Mouse (Mus musculus) liver, adult 2 months (tissue): ENCODE results near the gene Hist2h3b. TPM values are rescaled to one million over a fixed set of nuclear protein-coding genes. Genes with fewer than 3 reads are reported as not detected.
"Not testable (repeated sequence)": the region's sequence is repeated elsewhere in the genome, so short reads cannot be mapped to it uniquely, and the experiment has no call there.

Source experiments
- DNase-seq: peaks from one replicate; pipeline ENCODE4 v3.0.0-alpha.2; 2011; ENCODE audit warnings: low read depth, low spot score; ENCODE audit errors: extremely low read depth
- H3K27ac ChIP-seq: fragments of 200-500 bp; replicated peaks from 2 replicates; pipeline ENCODE4 v1.5.1; 2012; ENCODE audit warnings: low read depth, mild to moderate bottlenecking, control low read depth, inconsistent platforms, low read length; ENCODE audit not compliant: insufficient read depth
- H3K27me3 ChIP-seq: fragments of 200-500 bp; 2 replicates; pipeline ENCODE4 v1.6.1; 2012; ENCODE audit warnings: mild to moderate bottlenecking, moderate library complexity, low read length, inconsistent platforms; ENCODE audit not compliant: control insufficient read depth, insufficient read depth
- H3K36me3 ChIP-seq: fragments of 200-500 bp; 2 replicates; pipeline ENCODE4 v1.6.1; 2012; ENCODE audit warnings: low read length, inconsistent platforms; ENCODE audit not compliant: control insufficient read depth, insufficient read depth
- H3K4me1 ChIP-seq: fragments of 200-500 bp; 2 replicates; pipeline ENCODE4 v1.6.1; 2011; ENCODE audit warnings: low read length; ENCODE audit not compliant: control insufficient read depth, insufficient read depth
- H3K4me3 ChIP-seq: fragments of 200-500 bp; 2 replicates; pipeline ENCODE4 v1.5.1; 2011; ENCODE audit warnings: low read depth, mild to moderate bottlenecking, control low read depth, low read length, moderate library complexity; ENCODE audit not compliant: insufficient read depth
- H3K79me2 ChIP-seq: fragments of 200-500 bp; 2 replicates; pipeline ENCODE4 v1.6.1; 2012; ENCODE audit warnings: inconsistent platforms, mild to moderate bottlenecking, low read length, moderate library complexity; ENCODE audit not compliant: control insufficient read depth, insufficient read depth
- H3K9ac ChIP-seq: fragments of 200-500 bp; 2 replicates; pipeline ENCODE4 v1.6.1; 2012; ENCODE audit warnings: low read depth, mild to moderate bottlenecking, control low read depth, inconsistent platforms, low read length
- CTCF ChIP-seq: fragments of 200-500 bp; IDR thresholded peaks from 2 replicates; pipeline ENCODE4 v1.5.1; 2011; ENCODE audit warnings: low read depth, low read length, control low read depth
- POLR2A ChIP-seq: fragments of 200-500 bp; IDR thresholded peaks from 2 replicates; pipeline ENCODE4 v1.6.1; 2011; ENCODE audit warnings: low read length, control low read depth; ENCODE audit not compliant: insufficient read depth; ENCODE audit errors: extremely low read depth
- WGBS: fragments of 180-500 bp; shearing (Covaris S2); methylation state at CpG from one replicate; pipeline ENCODE4 v1.1.7; 2018; 5-methylcytosine and 5-hydroxymethylcytosine counted together
- polyA plus RNA-seq: library from polyadenylated mRNA; depleted of rRNA; stranded (reverse); fragments of >200 nt; gene quantifications from 2 replicates; pipeline ENCODE4 v1.2.3, GENCODE M21; 2012
- total RNA-seq: library from RNA; depleted of rRNA; stranded (reverse); fragments of >200 nt; gene quantifications from 2 replicates; pipeline ENCODE4 v1.2.3, GENCODE M21; 2014

Hist2h3b gene
- total and polyA plus RNA-seq, 2 experiments = 5.8 to 29.2 TPM

DNA sequence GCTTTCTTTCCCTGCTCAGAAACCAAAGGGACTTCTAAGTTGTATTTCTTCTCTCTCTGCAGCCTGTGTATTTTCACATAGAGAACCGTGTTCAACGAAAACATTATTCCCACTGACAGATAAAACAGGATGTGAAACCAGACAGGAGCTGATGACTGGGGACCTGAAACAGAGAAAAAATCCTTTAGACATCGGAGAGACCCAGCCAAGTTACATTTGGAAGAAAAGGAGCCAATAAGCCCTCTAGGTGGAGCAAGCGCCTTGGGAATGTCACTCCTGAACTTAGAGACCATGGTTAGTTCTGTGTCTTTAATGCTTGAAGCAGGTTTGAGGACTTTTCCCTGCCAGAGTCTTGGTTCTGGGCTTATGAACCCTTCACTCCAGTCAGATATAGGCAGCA, 16.0 kb downstream of the Hist2h3b start:
- Histone ChIP-seq H3K27ac (no peak overlapping the region), H3K4me1 (no peaks in the 10 kb centered on the region), H3K36me3 (no peaks in the 10 kb centered on the region), H3K79me2 (no peaks in the 10 kb centered on the region), H3K27me3 (peaks cover 5% of the 10 kb centered on the region), H3K9ac (no peak overlapping the region), H3K4me3 (no peak overlapping the region)
- DNase-seq = no peak
- 28% methylated on average over 4 of the region's 4 CpGs for WGBS
- TF ChIP-seq POLR2A = no peak
- no peak for TF ChIP-seq CTCF

DNA sequence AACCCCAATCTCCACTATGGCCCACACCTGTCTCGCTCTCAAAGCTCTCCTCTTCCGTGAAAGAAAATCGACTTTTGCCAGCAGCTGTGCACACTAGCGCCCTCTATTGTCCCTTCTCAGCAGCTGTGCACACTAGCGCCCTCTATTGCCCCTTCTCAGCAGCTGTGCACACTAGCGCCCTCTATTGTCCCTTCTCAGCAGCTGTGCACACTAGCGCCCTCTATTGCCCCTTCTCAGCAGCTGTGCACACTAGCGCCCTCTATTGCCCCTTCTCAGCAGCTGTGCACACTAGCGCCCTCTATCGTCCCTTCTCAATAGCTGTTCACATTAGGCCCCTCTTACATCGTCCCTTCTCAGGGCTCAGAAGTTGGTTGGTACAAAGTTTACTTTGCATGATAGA, 18.9 kb downstream of the Hist2h3b start:
- not testable (repeated sequence) for H3K9ac ChIP-seq, H3K4me3 ChIP-seq, H3K4me1 ChIP-seq, H3K79me2 ChIP-seq, H3K27ac ChIP-seq, H3K36me3 ChIP-seq, H3K27me3 ChIP-seq, DNase-seq
- WGBS = 90% methylated on average over 11 of the region's 11 CpGs
- peak; percentile 69 for TF ChIP-seq CTCF

DNA sequence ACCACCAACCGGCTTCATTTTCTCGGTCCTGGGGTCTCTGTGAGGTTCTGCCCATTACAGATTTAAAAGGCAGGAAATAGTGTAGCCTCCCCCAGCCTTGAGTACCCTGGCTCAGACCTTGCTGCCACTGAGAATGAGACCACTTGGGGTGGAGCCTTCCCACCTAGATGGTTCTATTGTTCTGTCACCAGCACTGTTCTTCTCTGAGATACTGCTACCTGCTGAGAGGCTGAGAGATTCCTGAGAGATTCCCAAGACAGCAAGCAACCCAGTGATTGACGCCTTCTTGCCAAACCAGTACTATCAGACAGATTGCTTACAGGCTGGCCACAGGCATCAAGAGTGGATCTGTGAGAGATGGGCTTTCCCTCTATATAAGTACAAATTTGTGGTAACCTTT, 20.7 kb downstream of the Hist2h3b start:
- Histone ChIP-seq H3K36me3 (no peaks in the 10 kb centered on the region), H3K4me3 (no peak overlapping the region), H3K4me1 (no peaks in the 10 kb centered on the region), H3K79me2 (no peaks in the 10 kb centered on the region), H3K27me3 (no peaks in the 10 kb centered on the region), H3K27ac (no peak overlapping the region), H3K9ac (no peak overlapping the region)
- no peak for DNase-seq
- WGBS = 80% methylated on average over 3 of the region's 3 CpGs
- TF ChIP-seq POLR2A (no peak), CTCF (no peak)

DNA sequence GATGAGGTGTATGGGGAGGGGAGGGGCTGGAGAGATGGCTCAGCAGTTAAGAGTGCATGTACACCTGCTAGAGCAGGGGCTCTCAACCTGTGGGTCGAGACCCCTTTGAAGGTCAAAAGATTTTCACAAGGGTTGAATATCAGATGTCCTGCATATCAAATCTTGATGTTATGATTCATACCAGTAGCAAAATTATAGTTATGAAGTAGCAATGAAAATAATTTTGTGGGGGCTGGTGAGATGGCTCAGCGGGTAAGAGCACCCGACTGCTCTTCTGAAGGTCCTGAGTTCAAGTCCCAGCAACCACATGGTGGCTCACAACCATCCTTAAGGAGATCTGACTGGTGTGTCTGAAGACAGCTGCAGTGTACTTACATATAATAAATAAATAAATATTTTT, 22.3 kb downstream of the Hist2h3b start:
- not testable (repeated sequence) for H3K79me2 ChIP-seq, H3K4me1 ChIP-seq
- WGBS = 92% methylated on average over 3 of the region's 3 CpGs

DNA sequence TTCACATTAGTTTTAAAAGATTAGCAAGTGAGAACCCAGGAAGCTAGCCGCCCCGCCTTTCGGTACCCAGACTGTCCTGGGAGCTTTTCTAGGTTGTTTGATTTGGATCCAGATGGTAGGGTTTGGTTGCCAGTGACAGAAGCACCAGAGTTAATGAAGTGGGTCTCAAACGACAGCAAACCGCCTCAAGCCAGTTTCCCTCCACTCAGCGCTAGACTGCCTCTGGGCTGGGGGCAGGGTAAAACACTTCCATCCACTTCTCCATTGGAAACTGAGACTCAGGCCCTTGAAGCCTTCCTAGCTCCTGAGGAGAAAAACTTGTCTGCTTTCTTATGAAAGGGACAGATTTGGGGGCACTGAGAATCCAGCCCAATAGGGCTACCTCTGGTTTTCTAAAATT, 24.2 kb downstream of the Hist2h3b start:
- Histone ChIP-seq H3K79me2 (no peaks in the 10 kb centered on the region), H3K9ac (no peak overlapping the region), H3K27me3 (0 out of 2 replicates have a peak, but pooled peaks cover 2% of the 10 kb centered on the region), H3K36me3 (no peaks in the 10 kb centered on the region), H3K4me3 (no peak overlapping the region; the same call in 1 of the 2 replicates), H3K27ac (no peak overlapping the region), H3K4me1 (no peaks in the 10 kb centered on the region)
- TF ChIP-seq POLR2A = no peak
- TF ChIP-seq CTCF = no peak
- DNase-seq = no peak
- 82% methylated on average over 6 of the region's 6 CpGs for WGBS

More for the DNA sequence above, 22.3 kb downstream of the Hist2h3b start:
- not testable (repeated sequence) for H3K27ac ChIP-seq, H3K4me3 ChIP-seq, H3K36me3 ChIP-seq, H3K9ac ChIP-seq, H3K27me3 ChIP-seq, DNase-seq

DNA sequence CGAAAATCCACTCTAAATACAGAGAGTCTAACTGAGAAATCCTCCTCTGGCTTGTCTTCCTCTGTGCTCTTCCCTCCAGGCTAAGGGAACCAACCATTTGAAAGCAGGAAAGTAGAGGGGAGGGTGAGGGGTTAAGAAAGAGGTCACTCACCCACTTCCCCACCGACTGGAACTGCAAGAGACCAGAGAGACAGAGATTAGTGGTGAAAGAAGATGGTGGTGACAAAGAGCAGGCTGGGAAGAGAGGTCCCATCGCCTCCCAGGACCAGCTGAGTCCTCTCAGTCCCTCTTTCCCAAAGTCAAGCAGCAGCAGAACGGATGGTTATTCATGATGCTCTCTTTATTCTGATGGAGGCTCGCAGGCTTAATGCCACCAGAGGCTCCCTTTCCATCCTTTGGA, 24.9 kb downstream of the Hist2h3b start:
- 56% methylated on average over 5 of the region's 5 CpGs for WGBS
- Histone ChIP-seq H3K36me3 (no peaks in the 10 kb centered on the region), H3K27ac (peak overlapping the region; percentile 51; the same call in 1 of the 2 replicates), H3K4me3 (no peak overlapping the region), H3K4me1 (no peaks in the 10 kb centered on the region), H3K9ac (no peak overlapping the region), H3K27me3 (0 out of 2 replicates have a peak, but pooled peaks cover 2% of the 10 kb centered on the region), H3K79me2 (no peaks in the 10 kb centered on the region)
- TF ChIP-seq CTCF (no peak), POLR2A (no peak)
- no peak for DNase-seq
